9 mouse cellular contexts compared by ENCODE assay signal in the genomic region with DNA sequence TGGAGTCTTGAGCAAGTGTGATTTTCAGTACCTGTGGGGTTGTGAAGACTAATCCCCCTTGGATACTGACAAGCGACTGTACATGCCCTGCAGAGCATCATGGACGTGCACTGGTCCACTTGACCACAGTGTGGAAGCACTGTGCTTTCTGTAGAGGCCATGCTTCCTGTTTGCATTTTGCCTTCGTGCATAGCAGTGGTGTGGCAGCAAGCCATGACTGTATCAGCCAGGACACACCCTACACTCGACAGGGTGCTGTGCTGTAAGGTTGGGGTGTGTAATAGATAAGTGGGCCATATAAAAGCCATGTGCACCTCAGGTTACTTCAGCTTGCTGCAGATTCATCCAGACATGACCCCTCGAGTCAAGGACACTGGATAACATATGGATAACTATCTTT. TPM values are rescaled to one million over a fixed set of nuclear protein-coding genes. Genes with fewer than 3 reads are reported as not detected.
DNase-seq lines count a peak whose midpoint lies in the region; ATAC-seq and TF ChIP-seq lines count a peak whose summit lies in the region.
"Had no signal": no experiment of that assay in that cellular context is flagged by ENCODE, and none has a peak within 500 bp of the region (broad histone marks: within the 10 kb centered on the region; RNA-seq: fewer than 3 reads in every experiment).

No protein-coding gene starts in this region.

- no peak overlapping the region for H3K4me3 ChIP-seq in gastrocnemius, adult 2 months
- no peak overlapping the region for H3K4me3 ChIP-seq in heart, postnatal 0 days (ENCODE audit: low read depth, low read length)
- H3K4me3 ChIP-seq in forebrain, embryonic 12.5 days (replicated peaks), result no peak overlapping the region
- H3K4me3 ChIP-seq in forebrain, embryonic 14.5 days (ENCODE audit: low read depth, low read length), result no peak overlapping the region
- H3K4me3 ChIP-seq: neural tube, embryonic 12.5 days had no signal

- DNase-seq in gastrocnemius, adult 2 months, result no peak
- DNase-seq in gastrocnemius, postnatal 10 days, result no peak
- DNase-seq in A20 (ENCODE audit: low read depth, low spot score), result peak; percentile 56
- DNase-seq in heart, postnatal 0 days (ENCODE audit: low spot score), result peak; percentile 35
- DNase-seq in lung, postnatal 10 days, result peak; percentile 75
- DNase-seq in forebrain, embryonic 14.5 days (ENCODE audit: low spot score), result no peak
- no peak for DNase-seq in cerebellum, adult 11-12 months

- no peak for TF ChIP-seq EP300 in heart, postnatal 0 days (IDR thresholded peaks at IDR 0.05; ENCODE audit: low read depth)

- no peaks in the 10 kb centered on the region for H3K27me3 ChIP-seq in heart, postnatal 0 days (ENCODE audit: control insufficient read depth, insufficient read depth, low read length)
- H3K27me3 ChIP-seq in forebrain, embryonic 12.5 days, result no peaks in the 10 kb centered on the region
- no peaks in the 10 kb centered on the region for H3K27me3 ChIP-seq in forebrain, embryonic 14.5 days (replicated peaks; ENCODE audit: control insufficient read depth, insufficient read depth, low read length)
- H3K27me3 ChIP-seq: neural tube, embryonic 12.5 days had no signal

- intact Hi-C loops in gastrocnemius, adult 2 months (cut with DNase I), result loop anchor here (5.0 kb wide), 1 partner anchor 614 kb away; no protein-coding TSS in a partner anchor

- H3K27ac ChIP-seq in gastrocnemius, adult 2 months, result no peak overlapping the region
- H3K27ac ChIP-seq in heart, postnatal 0 days (ENCODE audit: low read depth), result no peak overlapping the region
- no peak overlapping the region for H3K27ac ChIP-seq in forebrain, embryonic 12.5 days
- H3K27ac ChIP-seq in forebrain, embryonic 14.5 days (ENCODE audit: low read depth, low read length), result no peak overlapping the region
- H3K27ac ChIP-seq: neural tube, embryonic 12.5 days had no signal

- no peak overlapping the region for H3K9ac ChIP-seq in heart, postnatal 0 days (replicated peaks; ENCODE audit: low read depth, low read length)
- no peak overlapping the region for H3K9ac ChIP-seq in forebrain, embryonic 12.5 days
- no peak overlapping the region for H3K9ac ChIP-seq in forebrain, embryonic 14.5 days (ENCODE audit: low read length)
- H3K9ac ChIP-seq: neural tube, embryonic 12.5 days had no signal

- WGBS in heart, postnatal 0 days, result 24% methylated on average over 5 of the region's 5 CpGs
- 75% methylated on average over 5 of the region's 5 CpGs for WGBS in forebrain, embryonic 12.5 days
- WGBS in forebrain, embryonic 14.5 days, result 79% methylated on average over 5 of the region's 5 CpGs

- peak; percentile 75 for ATAC-seq in heart, postnatal 0 days (ENCODE audit: insufficient read depth, low read depth)
- no peak for ATAC-seq in forebrain, embryonic 12.5 days (ENCODE audit: low FRiP score)
- no peak for ATAC-seq in forebrain, embryonic 14.5 days

- no peaks in the 10 kb centered on the region for H3K9me3 ChIP-seq in heart, postnatal 0 days (replicated peaks; ENCODE audit: control insufficient read depth, low read length)
- H3K9me3 ChIP-seq in forebrain, embryonic 12.5 days, result no peaks in the 10 kb centered on the region
- H3K9me3 ChIP-seq in forebrain, embryonic 14.5 days (replicated peaks; ENCODE audit: control insufficient read depth, low read length), result no peaks in the 10 kb centered on the region
- H3K9me3 ChIP-seq: neural tube, embryonic 12.5 days had no signal

- no peak overlapping the region for H3K4me2 ChIP-seq in heart, postnatal 0 days (ENCODE audit: low read depth, low read length)
- no peak overlapping the region for H3K4me2 ChIP-seq in forebrain, embryonic 12.5 days
- H3K4me2 ChIP-seq in forebrain, embryonic 14.5 days (ENCODE audit: low read length), result no peak overlapping the region
- H3K4me2 ChIP-seq: neural tube, embryonic 12.5 days had no signal

- no peaks in the 10 kb centered on the region for H3K4me1 ChIP-seq in heart, postnatal 0 days (ENCODE audit: control insufficient read depth, insufficient read depth)
- peaks cover 4% of the 10 kb centered on the region for H3K4me1 ChIP-seq in forebrain, embryonic 12.5 days
- no peaks in the 10 kb centered on the region for H3K4me1 ChIP-seq in forebrain, embryonic 14.5 days (ENCODE audit: control insufficient read depth, insufficient read depth, low read length)

- H3K36me3 ChIP-seq in heart, postnatal 0 days (replicated peaks; ENCODE audit: control insufficient read depth, insufficient read depth, low read length), result no peaks in the 10 kb centered on the region
- no peaks in the 10 kb centered on the region for H3K36me3 ChIP-seq in forebrain, embryonic 12.5 days (replicated peaks)
- H3K36me3 ChIP-seq in forebrain, embryonic 14.5 days (ENCODE audit: control insufficient read depth, insufficient read depth, low read length), result no peaks in the 10 kb centered on the region
- H3K36me3 ChIP-seq: neural tube, embryonic 12.5 days had no signal

- TF ChIP-seq CTCF in gastrocnemius, adult 2 months (IDR thresholded peaks at IDR 0.05), result peak; percentile 4; the same call in 1 of the 2 replicates
- peak; percentile 64 for TF ChIP-seq CTCF in heart, postnatal 0 days (IDR thresholded peaks at IDR 0.05; ENCODE audit: low read depth)

RNA-seq across cellular contexts. Expression of gene Bfsp1, which starts 24.3 kb away (rescaled TPM):
- under 1 TPM; 0.20 to 0.31 TPM for total RNA-seq in gastrocnemius, adult 2 months (2021)
- under 1 TPM; 0.78 to 0.93 TPM for total RNA-seq in gastrocnemius, postnatal 10 days (2021)
- total RNA-seq in heart, postnatal 0 days (2014; rRNA removed; ENCODE audit: low replicate concordance), result 0.23 and 0.70 TPM in 2 replicates
- polyA plus RNA-seq in heart, postnatal 0 days (2015; fragmentation: Nextera tagmentation; extraction: Ambion mirVana), result 1.1 and 1.3 TPM in 2 replicates
- 1.1 and 1.2 TPM in 2 replicates for polyA plus RNA-seq in forebrain, embryonic 12.5 days (2016; fragmentation: Nextera tagmentation; extraction: Ambion mirVana)
- 0.53 and 0.58 TPM in 2 replicates for polyA plus RNA-seq in forebrain, embryonic 14.5 days (2014; fragmentation: Nextera tagmentation; extraction: Ambion mirVana)

Comparison
In these comparisons a context has a peak if more than half of its experiments do, and no peak if none do; other contexts are left out.
1. DNase-seq: peak in A20 (single experiment), heart, postnatal 0 days (single experiment) and lung, postnatal 10 days (single experiment); none in gastrocnemius, adult 2 months (single experiment), gastrocnemius, postnatal 10 days (single experiment), forebrain, embryonic 14.5 days (single experiment) and cerebellum, adult 11-12 months (single experiment).